Mouse (Mus musculus) ES-Bruce4 (cell line): ENCODE measurements around the gene A4galt. TPM values are rescaled to one million over a fixed set of nuclear protein-coding genes. Genes with fewer than 3 reads are reported as not detected.
A peak's percentile ranks its signal among the peaks of the same experiment; 100 is the strongest.

Source experiments
- H3K27ac ChIP-seq: 2 replicates; pipeline ENCODE4 v1.5.1; 2012; ENCODE audit warnings: low read length, inconsistent platforms; ENCODE audit not compliant: insufficient read depth
- H3K27me3 ChIP-seq: 2 replicates; pipeline ENCODE4 v1.6.1; 2012; ENCODE audit warnings: mild to moderate bottlenecking, low read length, inconsistent platforms; ENCODE audit not compliant: control insufficient read depth, poor library complexity, insufficient read depth, severe bottlenecking
- H3K36me3 ChIP-seq: 2 replicates; pipeline ENCODE4 v1.6.1; 2012; ENCODE audit warnings: inconsistent platforms, mild to moderate bottlenecking, low read length, moderate library complexity; ENCODE audit not compliant: control insufficient read depth, poor library complexity, insufficient read depth, severe bottlenecking
- H3K4me1 ChIP-seq: one replicate; pipeline ENCODE4 v1.8.1; 2011; ENCODE audit warnings: low read length; ENCODE audit not compliant: control insufficient read depth, insufficient read depth
- H3K4me3 ChIP-seq: 2 replicates; pipeline ENCODE4 v1.5.1; 2011; ENCODE audit warnings: low read depth, mild to moderate bottlenecking, low read length
- H3K9ac ChIP-seq: 2 replicates; pipeline ENCODE4 v1.6.1; 2012; ENCODE audit warnings: low read depth, mild to moderate bottlenecking, inconsistent platforms; ENCODE audit not compliant: poor library complexity, severe bottlenecking
- H3K9me3 ChIP-seq: replicated peaks from 2 replicates; pipeline ENCODE4 v1.6.1; 2012; ENCODE audit warnings: mild to moderate bottlenecking, low read length, inconsistent platforms; ENCODE audit not compliant: control insufficient read depth, poor library complexity, insufficient read depth, severe bottlenecking
- CTCF ChIP-seq: IDR thresholded peaks from one replicate; pipeline ENCODE4 v1.8.1; 2011; ENCODE audit warnings: low read depth, low read length
- EP300 ChIP-seq: IDR thresholded peaks from 2 replicates; pipeline ENCODE4 v1.6.1; 2011; ENCODE audit warnings: low read depth, low read length; ENCODE audit not compliant: insufficient read depth
- POLR2A ChIP-seq: IDR thresholded peaks from one replicate; pipeline ENCODE4 v1.8.1; 2011; ENCODE audit warnings: low read length; ENCODE audit not compliant: insufficient read depth
- polyA plus RNA-seq: library from polyadenylated mRNA; stranded (reverse); fragments of >200 nt; gene quantifications from 2 replicates; pipeline ENCODE4 v1.2.4, GENCODE M21; 2011; ENCODE audit warnings: low read depth; ENCODE audit not compliant: missing spikeins, insufficient read depth, insufficient read length

Gene A4galt
- polyA plus RNA-seq, 1 experiment = 38.1 TPM

DNA sequence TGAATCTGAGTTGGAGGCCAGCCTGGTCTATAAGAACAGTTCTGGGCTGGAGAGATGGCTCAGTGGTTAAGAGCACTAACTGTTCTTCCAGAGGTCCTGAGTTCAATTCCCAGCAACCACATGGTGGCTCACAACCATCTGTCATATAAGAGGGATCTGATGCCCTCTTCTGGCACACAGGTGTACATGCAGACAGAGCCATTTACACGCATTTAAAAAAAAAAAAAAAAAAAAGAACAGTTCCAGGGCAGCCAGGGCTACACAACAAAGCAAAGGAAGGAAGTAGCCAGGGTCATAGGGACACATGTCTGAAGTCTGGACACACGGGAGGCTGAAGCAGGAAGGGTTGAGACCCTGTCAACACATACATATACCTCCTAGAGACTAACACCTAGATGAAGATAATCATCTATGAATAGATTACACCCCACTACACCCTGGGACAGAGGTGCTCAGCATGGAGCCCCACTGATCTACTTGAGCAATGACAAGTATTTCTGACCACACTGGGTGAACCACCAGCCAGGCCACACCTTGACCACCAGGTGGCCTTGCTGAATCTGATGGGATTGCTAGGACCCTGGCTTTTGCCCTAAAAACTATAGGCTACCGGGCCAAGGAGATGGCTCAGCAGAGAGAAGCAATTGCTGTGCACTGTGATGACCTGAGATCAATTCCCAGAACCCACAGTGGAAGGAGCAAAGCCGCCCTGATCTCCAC lies 9.5 kb downstream of the A4galt start:
- 0 out of 2 replicates have a peak overlapping the region, but pooled peaks have one; percentile 6 for H3K27ac ChIP-seq
- H3K9me3 ChIP-seq = no peaks in the 10 kb centered on the region
- no peaks in the 10 kb centered on the region for H3K27me3 ChIP-seq
- peaks cover 4% of the 10 kb centered on the region for H3K4me1 ChIP-seq
- no peak overlapping the region for H3K4me3 ChIP-seq
- TF ChIP-seq CTCF = peak; percentile 18
- TF ChIP-seq POLR2A = no peak
- H3K36me3 ChIP-seq = no peaks in the 10 kb centered on the region
- H3K9ac ChIP-seq = no peak overlapping the region

DNA sequence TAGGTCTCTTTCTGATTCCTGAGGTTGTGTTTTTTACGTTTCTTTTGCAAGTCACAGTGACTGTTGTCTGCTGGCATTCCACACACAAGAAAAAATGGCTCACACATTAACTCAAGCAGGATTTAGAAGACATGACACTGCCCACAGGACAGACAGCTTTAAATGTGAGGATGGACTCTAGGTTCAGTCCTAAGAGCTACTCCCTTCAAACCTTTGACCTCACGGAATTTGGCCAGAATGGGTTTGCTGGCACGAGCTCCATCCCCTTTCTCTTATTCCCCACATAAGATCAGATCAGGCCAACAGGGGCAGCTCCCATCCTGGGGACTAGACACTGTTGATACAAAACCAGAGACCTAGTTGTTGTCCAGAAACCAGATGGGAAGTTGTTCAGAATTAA lies 10.1 kb downstream of the A4galt start:
- H3K36me3 ChIP-seq = no peaks in the 10 kb centered on the region
- no peak overlapping the region for H3K9ac ChIP-seq
- no peak overlapping the region for H3K27ac ChIP-seq
- H3K27me3 ChIP-seq = no peaks in the 10 kb centered on the region
- no peaks in the 10 kb centered on the region for H3K9me3 ChIP-seq
- peaks cover 3% of the 10 kb centered on the region for H3K4me1 ChIP-seq
- no peak overlapping the region for H3K4me3 ChIP-seq
- TF ChIP-seq EP300 (no peak), CTCF (no peak), POLR2A (no peak)

DNA sequence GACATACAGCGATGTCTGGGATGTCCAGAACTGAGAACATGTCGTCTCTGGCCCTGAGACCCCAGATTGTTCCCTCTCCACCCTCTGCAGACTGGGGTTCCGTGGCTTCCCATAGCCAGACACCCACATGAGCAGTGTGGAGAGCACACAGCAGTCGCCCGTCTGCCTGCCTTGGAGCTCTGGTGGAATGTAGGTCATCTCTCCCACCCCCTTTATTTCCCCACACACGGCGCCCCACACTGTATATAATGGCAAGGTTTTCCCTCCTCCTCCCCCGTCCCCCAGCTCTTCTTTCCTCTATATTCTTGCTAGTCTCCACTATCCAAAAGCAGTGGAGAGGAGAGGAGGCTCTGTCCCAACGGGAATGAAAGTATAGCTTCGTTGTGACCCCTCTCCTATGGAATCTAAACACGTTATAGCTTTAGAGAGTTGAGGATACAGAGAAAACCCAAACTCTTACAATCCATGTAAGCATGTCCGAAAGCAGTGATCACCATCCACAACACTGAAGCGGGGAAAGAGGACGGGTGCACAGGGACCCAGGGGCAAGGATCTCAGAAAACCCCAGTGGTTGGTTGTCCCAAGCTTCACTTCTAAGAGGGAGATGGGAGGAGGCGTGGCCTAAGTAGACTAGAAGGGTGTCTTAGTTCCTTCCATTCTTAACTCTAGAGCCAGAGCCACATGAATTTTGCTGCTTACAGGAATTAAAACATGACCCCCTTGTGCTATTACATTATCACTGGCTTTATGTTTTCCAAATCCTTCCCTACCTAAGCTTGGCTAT lies 13.9 kb downstream of the A4galt start:
- peak overlapping the region; percentile 6 for H3K27ac ChIP-seq
- peak overlapping the region; percentile 59 for H3K4me3 ChIP-seq
- H3K36me3 ChIP-seq = no peaks in the 10 kb centered on the region
- TF ChIP-seq POLR2A (peak; percentile 13), EP300 (no peak)
- peaks cover 7% of the 10 kb centered on the region for H3K4me1 ChIP-seq
- no peaks in the 10 kb centered on the region for H3K9me3 ChIP-seq
- peak overlapping the region; percentile 22 for H3K9ac ChIP-seq
- H3K27me3 ChIP-seq = no peaks in the 10 kb centered on the region

DNA sequence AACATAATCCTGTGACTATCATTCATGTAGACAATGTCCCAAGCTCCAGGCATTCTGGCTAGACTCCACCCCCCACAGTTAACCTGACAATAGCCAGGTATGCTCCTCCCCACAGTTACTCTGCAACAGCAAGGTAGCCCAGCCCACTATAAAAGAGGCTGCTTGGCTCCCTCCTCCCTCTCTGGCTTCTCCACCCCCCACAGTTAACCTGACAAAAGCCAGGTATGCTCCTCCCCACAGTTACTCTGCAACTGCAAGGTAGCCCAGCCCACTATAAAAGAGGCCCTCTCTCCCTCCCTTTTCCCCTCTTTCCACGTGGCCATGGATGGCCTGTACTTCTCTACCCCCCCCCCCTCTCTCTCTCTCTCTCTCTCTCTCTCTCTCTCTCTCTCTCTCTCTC lies 14.8 kb downstream of the A4galt start:
- 0 out of 2 replicates have a peak overlapping the region, but pooled peaks have one; percentile 77 for H3K27ac ChIP-seq
- peaks cover 9% of the 10 kb centered on the region for H3K4me1 ChIP-seq
- peak overlapping the region; percentile 59; the same call in 1 of the 2 replicates for H3K4me3 ChIP-seq
- H3K9me3 ChIP-seq = no peaks in the 10 kb centered on the region
- peak overlapping the region; percentile 22 for H3K9ac ChIP-seq
- H3K36me3 ChIP-seq = no peaks in the 10 kb centered on the region
- TF ChIP-seq EP300 (peak; percentile 80), CTCF (no peak), POLR2A (no peak)
- no peaks in the 10 kb centered on the region for H3K27me3 ChIP-seq

DNA sequence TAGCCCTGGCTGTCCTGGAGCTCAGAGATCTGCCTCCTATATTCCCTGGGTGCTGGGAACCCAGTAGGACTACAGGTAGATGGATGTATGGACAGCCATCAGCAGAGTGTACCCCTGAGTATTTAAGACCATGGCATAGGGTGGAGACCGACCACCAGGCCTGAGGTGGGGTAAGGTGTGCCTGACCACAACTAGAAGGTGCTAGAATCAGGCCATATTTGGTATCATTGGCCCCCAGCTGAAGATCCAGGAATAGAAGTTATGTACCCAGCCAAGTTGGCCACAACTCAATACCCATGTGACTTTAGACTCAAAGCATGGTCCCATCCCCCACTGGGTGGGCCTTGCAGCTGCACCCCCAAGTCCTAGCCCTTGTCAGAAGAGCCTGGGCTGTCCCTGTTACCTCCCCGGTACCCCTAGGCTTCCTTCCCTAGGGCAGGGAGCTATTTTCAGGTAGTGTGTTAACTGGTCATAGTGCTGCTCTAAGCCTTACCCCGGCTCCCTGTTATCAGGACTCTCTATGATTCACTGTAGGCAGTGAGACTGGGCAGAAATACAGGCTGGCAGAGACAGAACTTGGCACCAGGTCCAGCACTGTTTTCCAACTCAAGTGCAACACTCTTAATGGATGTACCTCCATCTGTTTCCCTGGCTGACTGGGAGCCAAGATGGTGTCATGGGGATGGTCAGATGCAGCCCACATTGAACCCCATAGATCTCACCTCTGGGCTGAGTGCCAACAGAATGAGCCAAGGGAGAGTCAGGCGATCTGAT lies 18.2 kb downstream of the A4galt start:
- H3K9ac ChIP-seq = no peak overlapping the region
- H3K27ac ChIP-seq = no peak overlapping the region
- no peak for TF ChIP-seq POLR2A
- H3K36me3 ChIP-seq = no peaks in the 10 kb centered on the region
- no peaks in the 10 kb centered on the region for H3K9me3 ChIP-seq
- H3K4me3 ChIP-seq = no peak overlapping the region
- H3K4me1 ChIP-seq = peaks cover 11% of the 10 kb centered on the region
- H3K27me3 ChIP-seq = no peaks in the 10 kb centered on the region

DNA sequence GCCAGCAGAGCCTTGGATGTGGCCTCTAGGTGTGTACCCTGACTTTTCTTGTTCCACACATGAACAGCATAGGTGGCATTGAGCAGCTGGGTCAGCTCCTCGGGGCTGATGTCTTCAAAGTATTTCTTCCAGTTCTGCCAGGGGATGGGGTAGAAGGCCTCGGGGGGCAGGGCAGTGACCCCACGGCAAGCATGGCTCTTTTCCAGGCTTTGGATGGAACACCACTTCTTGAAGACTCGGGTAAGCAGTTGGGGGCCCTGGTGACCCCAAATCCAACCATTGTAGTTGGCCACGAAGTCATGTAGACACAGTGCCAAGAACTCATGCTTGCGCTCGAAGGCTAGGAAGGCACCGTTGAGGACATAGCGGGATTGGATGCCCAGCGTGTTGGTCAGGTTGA lies 24.0 kb downstream of the A4galt start:
- peaks cover 6% of the 10 kb centered on the region for H3K4me1 ChIP-seq
- H3K9me3 ChIP-seq = no peaks in the 10 kb centered on the region
- no peak overlapping the region for H3K27ac ChIP-seq
- TF ChIP-seq POLR2A (no peak), EP300 (no peak), CTCF (no peak)
- H3K27me3 ChIP-seq = no peaks in the 10 kb centered on the region
- H3K4me3 ChIP-seq = no peak overlapping the region
- no peak overlapping the region for H3K9ac ChIP-seq
- no peaks in the 10 kb centered on the region for H3K36me3 ChIP-seq
